ENCODE assay signal across 15 mouse cellular contexts in genomic region chr14:25535583-25535943, GRCm38 (mm10).
DNase-seq lines count a peak whose midpoint lies in the region; ATAC-seq and TF ChIP-seq lines count a peak whose summit lies in the region.
"Had no signal": no experiment of that assay in that cellular context is flagged by ENCODE, and none has a peak within 500 bp of the region (broad histone marks: within the 10 kb centered on the region; RNA-seq: fewer than 3 reads in every experiment).

No protein-coding gene starts in this region.

- H3K4me3 ChIP-seq in embryonic facial prominence, embryonic 15.5 days (replicated peaks), result no peak overlapping the region
- no peak overlapping the region for H3K4me3 ChIP-seq in embryonic facial prominence, embryonic 10.5 days
- H3K4me3 ChIP-seq in hindbrain, embryonic 11.5 days (ENCODE audit: low read depth, low read length), result no peak overlapping the region
- H3K4me3 ChIP-seq in hindbrain, embryonic 14.5 days (replicated peaks; ENCODE audit: low read length), result no peak overlapping the region
- H3K4me3 ChIP-seq in hindbrain, embryonic 13.5 days, result no peak overlapping the region
- H3K4me3 ChIP-seq in lung, postnatal 0 days (ENCODE audit: low read depth, low read length), result no peak overlapping the region
- H3K4me3 ChIP-seq: heart, embryonic 12.5 days; limb, embryonic 13.5 days; myocyte; stomach, embryonic 15.5 days had no signal

- 0 out of 2 replicates have a peak overlapping the region, but pooled peaks have one; percentile 18 for H3K27ac ChIP-seq in embryonic facial prominence, embryonic 15.5 days (replicated peaks)
- H3K27ac ChIP-seq in embryonic facial prominence, embryonic 10.5 days (replicated peaks), result no peak overlapping the region
- no peak overlapping the region for H3K27ac ChIP-seq in hindbrain, embryonic 11.5 days (ENCODE audit: low read depth, low read length)
- no peak overlapping the region for H3K27ac ChIP-seq in hindbrain, embryonic 14.5 days
- peak overlapping the region; percentile 30; the same call in 1 of the 2 replicates for H3K27ac ChIP-seq in hindbrain, embryonic 13.5 days
- H3K27ac ChIP-seq in lung, postnatal 0 days (ENCODE audit: low read length), result no peak overlapping the region
- H3K27ac ChIP-seq: limb, embryonic 13.5 days; macrophage; stomach, embryonic 15.5 days had no signal

- no peak for ATAC-seq in embryonic facial prominence, embryonic 15.5 days (ENCODE audit: insufficient number of reproducible peaks, low FRiP score, low TSS enrichment, low read depth)
- no peak for ATAC-seq in hindbrain, embryonic 11.5 days (ENCODE audit: low FRiP score)
- no peak for ATAC-seq in hindbrain, embryonic 14.5 days (ENCODE audit: low FRiP score)
- no peak for ATAC-seq in hindbrain, embryonic 13.5 days (ENCODE audit: low FRiP score)
- no peak for ATAC-seq in activated CD4-positive, CD25-positive, alpha-beta regulatory T cell, adult 4 months
- ATAC-seq in lung, postnatal 0 days, result no peak

- H3K27me3 ChIP-seq in embryonic facial prominence, embryonic 15.5 days, result no peaks in the 10 kb centered on the region
- H3K27me3 ChIP-seq in embryonic facial prominence, embryonic 10.5 days (replicated peaks; ENCODE audit: low read depth, poor library complexity, severe bottlenecking), result no peaks in the 10 kb centered on the region
- no peaks in the 10 kb centered on the region for H3K27me3 ChIP-seq in hindbrain, embryonic 11.5 days (ENCODE audit: control insufficient read depth, insufficient read depth, low read length)
- no peaks in the 10 kb centered on the region for H3K27me3 ChIP-seq in hindbrain, embryonic 14.5 days (ENCODE audit: control insufficient read depth, insufficient read depth, low read length)
- H3K27me3 ChIP-seq in hindbrain, embryonic 13.5 days, result no peaks in the 10 kb centered on the region
- H3K27me3 ChIP-seq in lung, postnatal 0 days (replicated peaks; ENCODE audit: insufficient read depth, low read length), result no peaks in the 10 kb centered on the region
- H3K27me3 ChIP-seq: heart, embryonic 12.5 days; limb, embryonic 13.5 days; stomach, embryonic 15.5 days had no signal

- no peak overlapping the region for H3K9ac ChIP-seq in embryonic facial prominence, embryonic 15.5 days
- 0 out of 2 replicates have a peak overlapping the region, but pooled peaks have one; percentile 2 for H3K9ac ChIP-seq in hindbrain, embryonic 11.5 days (ENCODE audit: low read depth, low read length)
- no peak overlapping the region for H3K9ac ChIP-seq in hindbrain, embryonic 14.5 days
- H3K9ac ChIP-seq in hindbrain, embryonic 13.5 days, result 0 out of 2 replicates have a peak overlapping the region, but pooled peaks have one; percentile 6
- no peak overlapping the region for H3K9ac ChIP-seq in lung, postnatal 0 days (replicated peaks; ENCODE audit: low read depth)
- H3K9ac ChIP-seq: limb, embryonic 13.5 days; stomach, embryonic 15.5 days had no signal

- DNase-seq in embryonic facial prominence, embryonic 10.5 days (ENCODE audit: low spot score), result no peak
- no peak for DNase-seq in hindbrain, embryonic 11.5 days (ENCODE audit: low spot score)
- DNase-seq in hindbrain, embryonic 14.5 days (ENCODE audit: low spot score), result no peak
- peak; percentile 74 for DNase-seq in brain, adult 2 months (ENCODE audit: low read depth, low spot score)
- DNase-seq in lung, postnatal 0 days (ENCODE audit: low spot score), result no peak
- DNase-seq: adrenal gland, postnatal 14 days; thymus, postnatal 25 days had no signal

- peaks cover 28% of the 10 kb centered on the region for H3K36me3 ChIP-seq in embryonic facial prominence, embryonic 15.5 days
- H3K36me3 ChIP-seq in embryonic facial prominence, embryonic 10.5 days (replicated peaks), result peaks cover 82% of the 10 kb centered on the region
- no peaks in the 10 kb centered on the region for H3K36me3 ChIP-seq in hindbrain, embryonic 11.5 days (ENCODE audit: control insufficient read depth, insufficient read depth, low read length)
- H3K36me3 ChIP-seq in hindbrain, embryonic 14.5 days (replicated peaks; ENCODE audit: control insufficient read depth, insufficient read depth), result peaks cover 26% of the 10 kb centered on the region
- H3K36me3 ChIP-seq in hindbrain, embryonic 13.5 days, result peaks cover 39% of the 10 kb centered on the region
- peaks cover 8% of the 10 kb centered on the region; the same call in 1 of the 2 replicates for H3K36me3 ChIP-seq in lung, postnatal 0 days (ENCODE audit: insufficient read depth, low read length)

- peaks cover 39% of the 10 kb centered on the region for H3K4me1 ChIP-seq in embryonic facial prominence, embryonic 15.5 days
- peaks cover 60% of the 10 kb centered on the region for H3K4me1 ChIP-seq in embryonic facial prominence, embryonic 10.5 days
- H3K4me1 ChIP-seq in hindbrain, embryonic 11.5 days (replicated peaks; ENCODE audit: control insufficient read depth, insufficient read depth, low read length), result 0 out of 2 replicates have a peak, but pooled peaks cover 5% of the 10 kb centered on the region
- H3K4me1 ChIP-seq in hindbrain, embryonic 14.5 days (replicated peaks; ENCODE audit: control insufficient read depth, insufficient read depth, low read length), result peaks cover 12% of the 10 kb centered on the region
- peaks cover 65% of the 10 kb centered on the region for H3K4me1 ChIP-seq in hindbrain, embryonic 13.5 days (replicated peaks)
- peaks cover 25% of the 10 kb centered on the region for H3K4me1 ChIP-seq in lung, postnatal 0 days (ENCODE audit: insufficient read depth, low read depth, low read length)

- H3K4me2 ChIP-seq in embryonic facial prominence, embryonic 15.5 days (replicated peaks), result no peak overlapping the region
- H3K4me2 ChIP-seq in hindbrain, embryonic 11.5 days (replicated peaks; ENCODE audit: low read depth, low read length), result no peak overlapping the region
- no peak overlapping the region for H3K4me2 ChIP-seq in hindbrain, embryonic 14.5 days (replicated peaks)
- H3K4me2 ChIP-seq in hindbrain, embryonic 13.5 days, result no peak overlapping the region
- H3K4me2 ChIP-seq in lung, postnatal 0 days (replicated peaks; ENCODE audit: low read depth, low read length), result no peak overlapping the region
- H3K4me2 ChIP-seq: heart, embryonic 12.5 days; limb, embryonic 13.5 days; stomach, embryonic 15.5 days had no signal

- 75% methylated on average over 4 of the region's 4 CpGs for WGBS in embryonic facial prominence, embryonic 15.5 days
- WGBS in embryonic facial prominence, embryonic 10.5 days, result 88% methylated on average over 4 of the region's 4 CpGs
- 89% methylated on average over 4 of the region's 4 CpGs for WGBS in hindbrain, embryonic 11.5 days
- WGBS in hindbrain, embryonic 14.5 days, result 83% methylated on average over 4 of the region's 4 CpGs
- WGBS in hindbrain, embryonic 13.5 days, result 87% methylated on average over 4 of the region's 4 CpGs
- WGBS in lung, postnatal 0 days, result 76% methylated on average over 4 of the region's 4 CpGs

- TF ChIP-seq EP300 in lung, postnatal 0 days (IDR thresholded peaks at IDR 0.05), result no peak

- H3K9me3 ChIP-seq in embryonic facial prominence, embryonic 15.5 days (replicated peaks), result no peaks in the 10 kb centered on the region
- no peaks in the 10 kb centered on the region for H3K9me3 ChIP-seq in embryonic facial prominence, embryonic 10.5 days
- H3K9me3 ChIP-seq in hindbrain, embryonic 11.5 days (ENCODE audit: control insufficient read depth, low read length), result no peaks in the 10 kb centered on the region
- no peaks in the 10 kb centered on the region for H3K9me3 ChIP-seq in hindbrain, embryonic 14.5 days (ENCODE audit: control insufficient read depth, low read length)
- H3K9me3 ChIP-seq in hindbrain, embryonic 13.5 days, result no peaks in the 10 kb centered on the region
- H3K9me3 ChIP-seq in lung, postnatal 0 days (ENCODE audit: low read length), result no peaks in the 10 kb centered on the region
- H3K9me3 ChIP-seq: heart, embryonic 12.5 days; limb, embryonic 13.5 days; stomach, embryonic 15.5 days had no signal

- TF ChIP-seq CTCF in lung, postnatal 0 days (IDR thresholded peaks at IDR 0.05), result no peak

Comparison
In these comparisons a context has a peak if more than half of its experiments do, and no peak if none do; other contexts are left out.
1. H3K27ac ChIP-seq: peak in embryonic facial prominence, embryonic 15.5 days (single experiment) and hindbrain, embryonic 13.5 days (single experiment); none in embryonic facial prominence, embryonic 10.5 days (single experiment), hindbrain, embryonic 11.5 days (single experiment), hindbrain, embryonic 14.5 days (single experiment) and lung, postnatal 0 days (single experiment).
2. H3K9ac ChIP-seq: peak in hindbrain, embryonic 11.5 days (single experiment) and hindbrain, embryonic 13.5 days (single experiment); none in embryonic facial prominence, embryonic 15.5 days (single experiment), hindbrain, embryonic 14.5 days (single experiment) and lung, postnatal 0 days (single experiment).